Mouse (Mus musculus) lung, adult 2 months (tissue): ENCODE data around the gene Itga7.

Source experiments
- CTCF ChIP-seq: fragments of 200-500 bp; IDR thresholded peaks from 2 replicates; pipeline ENCODE4 v1.5.1; 2011; ENCODE audit warnings: mild to moderate bottlenecking, low read length, control low read depth; ENCODE audit not compliant: insufficient read depth
- POLR2A ChIP-seq: fragments of 200-500 bp; IDR thresholded peaks from 2 replicates; pipeline ENCODE4 v1.6.1; 2011; ENCODE audit warnings: low read depth, mild to moderate bottlenecking, control low read depth, low read length, borderline replicate concordance; ENCODE audit errors: extremely low read depth

DNA sequence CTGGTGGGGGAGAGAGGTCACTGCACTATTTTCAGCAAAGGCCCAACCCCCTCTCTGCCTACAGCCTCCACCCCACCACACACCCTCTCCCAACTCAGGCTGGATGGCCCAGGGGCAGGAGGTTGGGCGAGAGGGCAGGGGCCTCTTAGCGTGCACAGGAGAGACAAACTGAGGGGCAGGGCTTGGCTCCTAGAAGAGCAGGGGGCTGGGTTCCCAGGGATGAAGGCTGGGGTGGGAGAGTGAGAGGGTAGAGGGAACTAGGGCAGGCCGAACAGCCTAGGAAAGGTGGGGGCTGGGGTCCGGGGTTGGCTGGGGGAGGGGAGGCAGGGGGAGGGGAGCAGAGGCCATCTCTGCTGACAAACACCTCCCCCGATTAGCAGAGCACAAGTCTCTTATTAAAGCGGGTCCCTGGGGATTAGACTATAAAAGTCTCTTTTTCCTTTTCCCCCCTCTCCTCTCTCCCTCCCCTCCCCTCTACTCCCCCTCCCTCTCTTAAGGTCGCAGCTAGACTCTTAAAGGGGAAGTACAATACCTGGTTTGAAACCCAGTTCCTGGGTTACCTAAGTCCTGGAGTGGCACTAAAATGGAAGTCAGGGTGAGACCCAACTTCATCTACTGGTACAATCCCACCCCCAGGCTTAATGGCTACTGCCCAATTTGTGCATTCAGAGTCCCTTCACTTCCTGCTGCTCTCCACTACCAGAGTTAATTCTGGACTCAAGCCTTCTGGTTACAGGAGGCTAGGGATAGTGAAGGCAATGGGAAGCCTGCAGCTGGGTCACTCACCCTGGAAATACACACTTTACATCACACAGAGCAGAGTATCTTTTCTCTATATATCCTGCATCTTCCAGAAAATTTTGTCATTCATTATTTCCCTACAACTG, 44.4 kb upstream of the Itga7 start:
- no peak for TF ChIP-seq CTCF
- no peak for TF ChIP-seq POLR2A
